Mouse (Mus musculus): ENCODE data around the gene Myo1c. TPM values are rescaled to one million over a fixed set of nuclear protein-coding genes. Genes with fewer than 3 reads are reported as not detected.
A peak's percentile ranks its signal among the peaks of the same experiment; 100 is the strongest.

The Myo1c gene
- polyA plus RNA-seq, 1 experiment from 2014 or later, result 38.0 TPM

GRCm38 (mm10) chr11:75658996-75659750 is 8.9 kb downstream of the Myo1c start:
- peaks cover 9% of the 10 kb centered on the region; the same call in 1 of the 2 replicates for H3K27me3 ChIP-seq
- H3K4me2 ChIP-seq (replicated peaks), result no peak overlapping the region
- no peak overlapping the region for H3K4me3 ChIP-seq
- H3K4me1 ChIP-seq, result peaks cover 25% of the 10 kb centered on the region
- peak overlapping the region; percentile 20; the same call in 1 of the 2 replicates for H3K9ac ChIP-seq
- no peaks in the 10 kb centered on the region for H3K9me3 ChIP-seq
- WGBS, result 74% methylated on average over 14 of the region's 14 CpGs
- H3K27ac ChIP-seq, result no peak overlapping the region
- no peak for ATAC-seq (ENCODE audit: low FRiP score, low read depth)
- H3K36me3 ChIP-seq, result peaks cover 61% of the 10 kb centered on the region

- H3K4me3 ChIP-seq, result no peak overlapping the region
- H3K9ac ChIP-seq, result no peak overlapping the region
- H3K36me3 ChIP-seq, result peaks cover 67% of the 10 kb centered on the region
- H3K27ac ChIP-seq, result no peak overlapping the region
- H3K27me3 ChIP-seq, result peaks cover under 1% of the 10 kb centered on the region; the same call in 1 of the 2 replicates
- no peak for ATAC-seq (ENCODE audit: low FRiP score, low read depth)
- peaks cover 16% of the 10 kb centered on the region for H3K4me1 ChIP-seq
- WGBS, result 93% methylated on average over 12 of the region's 12 CpGs
- no peak overlapping the region for H3K4me2 ChIP-seq (replicated peaks)
- H3K9me3 ChIP-seq, result no peaks in the 10 kb centered on the region
Observed at GRCm38 (mm10) chr11:75660081-75660590, 9.8 kb downstream of the Myo1c start.

GRCm38 (mm10) chr11:75660941-75661800 is 10.9 kb downstream of the Myo1c start:
- H3K4me1 ChIP-seq, result peaks cover 10% of the 10 kb centered on the region
- no peak overlapping the region for H3K27ac ChIP-seq
- peaks cover 77% of the 10 kb centered on the region for H3K36me3 ChIP-seq
- H3K9ac ChIP-seq, result no peak overlapping the region
- no peak overlapping the region for H3K4me2 ChIP-seq (replicated peaks)
- ATAC-seq (ENCODE audit: low FRiP score, low read depth), result no peak
- 85% methylated on average over 21 of the region's 21 CpGs for WGBS
- no peak overlapping the region for H3K4me3 ChIP-seq
- no peaks in the 10 kb centered on the region for H3K9me3 ChIP-seq
- H3K27me3 ChIP-seq, result no peaks in the 10 kb centered on the region

GRCm38 (mm10) chr11:75662131-75662530 is 11.8 kb downstream of the Myo1c start:
- Histone ChIP-seq H3K27me3 (no peaks in the 10 kb centered on the region), H3K36me3 (peaks cover 87% of the 10 kb centered on the region), H3K9ac (no peak overlapping the region), H3K4me1 (no peaks in the 10 kb centered on the region), H3K9me3 (no peaks in the 10 kb centered on the region), H3K4me3 (no peak overlapping the region), H3K4me2 (replicated peaks) (no peak overlapping the region), H3K27ac (no peak overlapping the region)
- no peak for ATAC-seq (ENCODE audit: low FRiP score, low read depth)
- WGBS, result 94% methylated on average over 7 of the region's 7 CpGs

- 94% methylated on average over 6 of the region's 6 CpGs for WGBS
- Histone ChIP-seq H3K4me2 (replicated peaks) (no peak overlapping the region), H3K36me3 (peaks cover 89% of the 10 kb centered on the region), H3K27me3 (no peaks in the 10 kb centered on the region), H3K9ac (no peak overlapping the region), H3K9me3 (no peaks in the 10 kb centered on the region), H3K4me3 (no peak overlapping the region), H3K4me1 (no peaks in the 10 kb centered on the region), H3K27ac (no peak overlapping the region)
- no peak for ATAC-seq (ENCODE audit: low FRiP score, low read depth)
Observed at GRCm38 (mm10) chr11:75666296-75666695, 16.0 kb downstream of the Myo1c start.

- no peak overlapping the region for H3K4me3 ChIP-seq
- H3K9me3 ChIP-seq, result no peaks in the 10 kb centered on the region
- H3K27me3 ChIP-seq, result no peaks in the 10 kb centered on the region
- H3K9ac ChIP-seq, result no peak overlapping the region
- no peak overlapping the region for H3K4me2 ChIP-seq (replicated peaks)
- no peak overlapping the region for H3K27ac ChIP-seq
- WGBS, result 84% methylated on average over 3 of the region's 3 CpGs
- H3K36me3 ChIP-seq, result peaks cover 89% of the 10 kb centered on the region
- no peak for ATAC-seq (ENCODE audit: low FRiP score, low read depth)
- H3K4me1 ChIP-seq, result no peaks in the 10 kb centered on the region
Observed at GRCm38 (mm10) chr11:75668621-75669020, 18.3 kb downstream of the Myo1c start.

- no peaks in the 10 kb centered on the region for H3K4me1 ChIP-seq
- peaks cover 91% of the 10 kb centered on the region for H3K36me3 ChIP-seq
- H3K27ac ChIP-seq, result no peak overlapping the region
- H3K9ac ChIP-seq, result no peak overlapping the region
- H3K27me3 ChIP-seq, result no peaks in the 10 kb centered on the region
- H3K4me2 ChIP-seq (replicated peaks), result no peak overlapping the region
- H3K4me3 ChIP-seq, result no peak overlapping the region
- no peaks in the 10 kb centered on the region for H3K9me3 ChIP-seq
- ATAC-seq (ENCODE audit: low FRiP score, low read depth), result no peak
- 87% methylated on average over 11 of the region's 11 CpGs for WGBS
Observed at GRCm38 (mm10) chr11:75669176-75669852, 19.0 kb downstream of the Myo1c start.

- Histone ChIP-seq H3K36me3 (peaks cover 88% of the 10 kb centered on the region), H3K27me3 (no peaks in the 10 kb centered on the region), H3K4me1 (no peaks in the 10 kb centered on the region), H3K27ac (no peak overlapping the region), H3K4me2 (replicated peaks) (no peak overlapping the region), H3K9me3 (no peaks in the 10 kb centered on the region), H3K4me3 (no peak overlapping the region), H3K9ac (no peak overlapping the region)
- no peak for ATAC-seq (ENCODE audit: low FRiP score, low read depth)
- WGBS, result 86% methylated on average over 12 of the region's 12 CpGs
Observed at GRCm38 (mm10) chr11:75669853-75670200, 19.5 kb downstream of the Myo1c start.

GRCm38 (mm10) chr11:75671426-75672180 is 21.3 kb downstream of the Myo1c start:
- peaks cover 71% of the 10 kb centered on the region for H3K36me3 ChIP-seq
- no peak overlapping the region for H3K4me2 ChIP-seq (replicated peaks)
- no peaks in the 10 kb centered on the region for H3K4me1 ChIP-seq
- no peak for ATAC-seq (ENCODE audit: low FRiP score, low read depth)
- WGBS, result 82% methylated on average over 22 of the region's 22 CpGs
- H3K27me3 ChIP-seq, result no peaks in the 10 kb centered on the region
- H3K27ac ChIP-seq, result no peak overlapping the region
- no peak overlapping the region for H3K4me3 ChIP-seq
- H3K9me3 ChIP-seq, result no peaks in the 10 kb centered on the region
- no peak overlapping the region for H3K9ac ChIP-seq

- H3K36me3 ChIP-seq, result peaks cover 55% of the 10 kb centered on the region
- no peak overlapping the region for H3K4me2 ChIP-seq (replicated peaks)
- H3K27me3 ChIP-seq, result no peaks in the 10 kb centered on the region
- 83% methylated on average over 5 of the region's 5 CpGs for WGBS
- no peak overlapping the region for H3K9ac ChIP-seq
- no peak overlapping the region for H3K4me3 ChIP-seq
- no peak overlapping the region for H3K27ac ChIP-seq
- no peaks in the 10 kb centered on the region for H3K9me3 ChIP-seq
- no peaks in the 10 kb centered on the region for H3K4me1 ChIP-seq
- no peak for ATAC-seq (ENCODE audit: low FRiP score, low read depth)
Observed at GRCm38 (mm10) chr11:75673411-75673810, 23.1 kb downstream of the Myo1c start.

- H3K9me3 ChIP-seq, result no peaks in the 10 kb centered on the region
- no peak overlapping the region for H3K4me2 ChIP-seq (replicated peaks)
- H3K27me3 ChIP-seq, result no peaks in the 10 kb centered on the region
- H3K9ac ChIP-seq, result no peak overlapping the region
- no peaks in the 10 kb centered on the region for H3K4me1 ChIP-seq
- no peak overlapping the region for H3K27ac ChIP-seq
- no peak overlapping the region for H3K4me3 ChIP-seq
- peaks cover 40% of the 10 kb centered on the region for H3K36me3 ChIP-seq
- ATAC-seq (ENCODE audit: low FRiP score, low read depth), result no peak
- 78% methylated on average over 3 of the region's 3 CpGs for WGBS
Observed at GRCm38 (mm10) chr11:75674875-75675274, 24.6 kb downstream of the Myo1c start.

Data from limb, embryonic 13.5 days (tissue).